Mouse (Mus musculus): ENCODE measurements around the gene H13. TPM values are rescaled to one million over a fixed set of nuclear protein-coding genes. Genes with fewer than 3 reads are reported as not detected.

Gene H13
- total RNA-seq, 2 experiments from 2014 or later: 72.2 to 75.4 TPM

DNA sequence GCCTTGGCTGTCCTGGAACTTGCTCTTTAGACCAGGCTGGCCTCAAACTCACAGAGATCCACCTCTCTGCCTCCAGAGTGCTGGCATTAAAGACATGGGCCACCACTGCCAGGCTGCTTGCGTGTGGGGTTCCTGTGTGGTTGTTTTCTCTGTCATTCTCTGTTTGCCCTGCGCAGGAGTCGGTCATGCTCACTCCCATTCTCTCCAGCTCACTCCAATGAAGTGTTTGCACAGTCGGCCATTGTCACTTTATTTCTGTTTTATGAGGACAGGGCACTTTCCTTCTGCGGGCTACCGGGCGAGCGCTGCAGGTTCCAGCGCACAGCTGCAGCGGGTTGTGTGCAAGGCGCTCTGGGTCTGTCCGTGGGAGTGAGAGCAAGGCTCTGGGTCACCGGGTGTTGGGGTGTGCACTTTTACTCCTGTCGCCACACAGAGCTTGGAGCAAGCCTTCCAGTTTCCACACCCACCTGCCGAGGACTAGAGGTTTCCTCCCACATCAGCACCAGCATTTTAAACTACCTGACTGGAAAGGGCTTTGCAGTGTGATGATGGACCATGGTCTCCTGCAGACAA is 56.0 kb downstream of the H13 start:
- DNase-seq (ENCODE audit: low spot score in 2 of 2): no peak
- intact Hi-C loops (cut with DNase I): no loop called here

DNA sequence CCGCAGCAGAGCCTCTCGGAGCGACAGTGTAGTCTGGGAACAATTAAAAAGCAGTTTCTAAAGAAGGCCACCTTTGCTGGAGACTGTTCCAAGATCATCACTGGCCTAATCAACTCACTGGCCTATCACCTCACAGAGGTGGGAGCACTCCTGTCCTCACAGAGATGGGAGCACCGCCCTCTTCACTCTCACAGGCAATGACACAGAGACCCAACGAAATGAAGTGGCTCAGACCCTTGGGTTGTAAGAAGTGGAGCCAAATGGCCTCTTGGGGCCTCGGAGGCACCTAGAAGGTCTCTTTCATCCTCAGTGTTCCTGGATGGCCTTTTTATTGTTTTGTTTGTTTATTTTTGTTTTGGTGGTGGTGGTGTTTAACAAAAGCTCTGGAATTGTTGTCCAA is 57.0 kb downstream of the H13 start:
- no peak for DNase-seq (ENCODE audit: low spot score in 2 of 2)
- intact Hi-C loops (cut with DNase I): no loop called here

DNA sequence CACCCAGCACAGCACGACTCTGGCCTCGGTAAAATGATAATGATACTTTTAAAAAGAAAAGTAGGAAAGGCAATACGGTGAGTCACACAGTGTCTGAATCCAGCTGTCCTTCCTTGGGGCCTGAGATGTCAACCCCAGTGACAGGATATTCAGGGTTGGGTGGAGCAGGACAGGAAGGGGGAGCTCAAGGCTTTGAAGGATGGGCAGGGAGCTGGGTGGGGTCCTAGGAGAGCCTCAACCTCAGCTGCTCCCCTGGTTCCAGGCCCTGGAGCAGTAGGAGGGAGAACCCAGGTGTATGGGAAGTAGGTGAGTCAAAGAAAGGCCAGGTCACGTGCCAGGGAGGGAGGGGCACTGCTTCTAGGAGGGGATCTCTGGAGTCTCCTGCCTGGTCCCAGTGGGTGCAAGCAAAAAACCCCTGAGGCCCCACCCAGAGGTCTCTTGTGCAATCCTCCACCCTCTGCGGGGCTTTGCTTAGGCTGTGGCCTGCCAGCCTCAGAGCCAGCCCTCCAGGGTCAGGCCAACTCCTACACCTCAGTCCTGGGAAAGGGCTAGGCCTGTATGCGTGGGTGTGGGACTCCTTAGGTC is 57.6 kb downstream of the H13 start:
- DNase-seq (ENCODE audit: low spot score in 2 of 2): no peak
- intact Hi-C loops (cut with DNase I): no loop called here

DNA sequence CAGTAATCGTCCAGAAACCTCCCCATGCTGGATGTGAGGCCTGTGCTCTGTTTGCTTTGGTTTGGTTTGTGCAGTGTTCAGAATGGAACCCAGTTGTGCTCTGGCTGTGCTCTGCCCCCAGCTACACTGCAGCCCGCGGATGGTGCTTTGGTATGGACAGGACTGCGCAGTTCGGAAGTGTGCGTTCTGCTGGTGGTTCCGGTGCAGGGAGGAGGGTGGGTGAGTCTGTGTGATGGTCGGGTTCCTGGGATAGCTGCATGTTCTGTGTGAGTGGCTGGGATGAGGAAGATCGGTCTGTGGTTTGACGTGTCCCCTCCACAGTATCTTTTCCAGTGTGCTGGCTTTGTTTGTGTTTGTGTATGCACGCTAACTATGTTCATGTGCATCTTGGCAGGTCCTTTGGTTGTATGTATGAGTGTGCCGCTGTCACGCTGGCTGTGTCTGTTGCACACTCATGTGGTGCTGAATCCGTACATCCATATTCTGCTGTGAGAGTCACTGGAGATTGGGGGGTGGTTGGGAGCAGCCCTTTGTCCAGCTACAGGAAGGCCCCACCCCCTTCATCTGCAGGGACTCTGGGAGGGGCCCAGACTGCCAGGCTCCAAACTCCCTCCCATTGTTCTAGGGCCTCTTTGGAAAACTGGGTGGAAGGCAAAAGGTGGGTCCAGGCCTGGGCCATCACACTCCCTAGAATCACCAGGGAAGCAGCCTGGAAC is 58.7 kb downstream of the H13 start:
- DNase-seq (ENCODE audit: low spot score in 2 of 2): no peak

DNA sequence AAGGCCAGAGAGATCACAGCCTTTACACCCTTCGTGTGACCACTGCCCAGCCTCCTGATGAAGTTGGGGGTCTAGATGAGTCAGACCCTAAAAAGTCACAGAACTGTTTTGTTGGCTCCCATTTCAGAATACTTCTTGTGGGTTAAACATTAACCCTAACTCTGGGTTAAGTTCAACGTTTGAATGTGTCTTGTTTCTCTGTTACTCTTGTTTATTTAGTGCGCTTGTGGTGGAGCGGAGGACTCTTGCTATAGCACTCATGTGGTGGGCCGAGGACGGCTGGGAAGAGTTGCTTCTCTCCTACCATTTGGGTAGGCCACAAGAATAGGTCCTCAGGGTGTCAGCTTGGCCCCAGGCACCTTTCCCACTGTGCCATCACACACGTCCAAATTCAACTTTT is 59.3 kb downstream of the H13 start:
- intact Hi-C loops (cut with DNase I): no loop called here
- DNase-seq (ENCODE audit: low spot score in 2 of 2): no peak

More for the DNA sequence above, 58.7 kb downstream of the H13 start:
- intact Hi-C loops (cut with DNase I): no loop called here

DNA sequence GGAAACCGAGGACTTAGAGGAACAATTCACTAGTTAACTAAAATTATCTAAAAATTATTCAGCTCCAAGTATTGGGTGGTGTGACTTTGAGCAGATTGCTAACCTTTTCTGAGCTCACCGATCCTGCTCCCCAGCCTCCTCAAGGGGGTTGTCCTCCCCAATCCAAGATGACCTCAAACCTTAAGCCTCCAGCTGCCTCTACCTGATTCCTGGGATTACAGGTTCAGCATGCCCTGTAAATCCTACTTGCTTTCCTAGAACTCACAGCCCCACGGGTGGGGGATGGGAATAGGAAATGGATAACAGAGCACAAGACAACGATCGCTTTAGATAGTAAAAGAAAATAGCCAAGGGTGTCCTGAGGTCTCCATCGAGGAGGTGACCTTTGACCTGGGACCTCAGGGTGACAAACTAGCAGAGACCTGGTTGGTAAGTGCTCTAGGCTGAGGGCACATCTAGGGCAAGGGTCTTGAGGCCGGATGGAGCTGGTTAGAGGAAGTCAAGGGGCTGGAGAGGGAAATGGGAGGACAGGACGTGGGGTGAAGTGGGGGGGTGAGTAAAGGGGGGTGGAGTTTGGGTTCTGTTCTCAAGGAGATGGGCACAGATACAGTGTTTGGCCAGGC is 59.9 kb downstream of the H13 start:
- intact Hi-C loops (cut with DNase I): no loop called here
- DNase-seq (ENCODE audit: low spot score in 2 of 2): no peak

DNA sequence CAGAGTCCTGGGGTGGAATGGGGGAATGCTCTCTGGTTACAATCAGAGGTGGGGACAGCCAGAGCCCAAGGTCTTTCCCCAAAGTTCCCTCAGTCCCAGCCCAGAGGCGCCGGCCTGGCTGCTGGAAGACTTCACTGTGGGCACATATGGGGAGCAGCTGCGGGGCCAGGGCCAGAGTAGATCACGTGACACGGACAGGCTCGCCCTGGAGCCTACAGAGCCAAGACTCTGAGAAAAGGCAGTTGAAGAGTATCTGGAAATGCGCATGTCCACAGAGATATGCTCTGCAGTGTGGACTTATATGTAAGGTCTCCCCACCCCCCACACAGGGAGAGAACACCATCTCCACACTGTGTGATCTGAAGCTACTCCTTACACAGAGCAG is 60.4 kb downstream of the H13 start:
- DNase-seq (ENCODE audit: low spot score in 2 of 2): no peak
- intact Hi-C loops (cut with DNase I): no loop called here

DNA sequence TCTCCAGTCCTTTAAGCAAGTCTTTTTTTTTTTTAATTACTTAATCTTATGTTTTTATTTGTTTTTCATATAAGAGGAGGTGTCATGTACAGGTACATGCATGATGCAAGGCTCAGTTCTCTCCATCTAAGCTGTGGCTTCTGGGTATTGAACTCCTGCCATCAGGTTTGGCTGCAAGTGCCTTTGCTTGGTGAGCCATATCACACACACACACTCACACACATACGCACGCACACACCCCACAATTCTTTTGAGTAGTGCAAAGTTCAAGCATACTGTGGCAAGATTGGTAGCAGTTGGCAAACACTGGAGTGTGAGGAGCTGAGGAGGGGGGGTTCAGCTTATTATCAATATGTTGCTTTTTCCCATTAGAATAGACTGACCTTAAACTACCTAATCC is 63.9 kb downstream of the H13 start:
- intact Hi-C loops (cut with DNase I): no loop called here
- no peak for DNase-seq (ENCODE audit: low spot score in 2 of 2)

DNA sequence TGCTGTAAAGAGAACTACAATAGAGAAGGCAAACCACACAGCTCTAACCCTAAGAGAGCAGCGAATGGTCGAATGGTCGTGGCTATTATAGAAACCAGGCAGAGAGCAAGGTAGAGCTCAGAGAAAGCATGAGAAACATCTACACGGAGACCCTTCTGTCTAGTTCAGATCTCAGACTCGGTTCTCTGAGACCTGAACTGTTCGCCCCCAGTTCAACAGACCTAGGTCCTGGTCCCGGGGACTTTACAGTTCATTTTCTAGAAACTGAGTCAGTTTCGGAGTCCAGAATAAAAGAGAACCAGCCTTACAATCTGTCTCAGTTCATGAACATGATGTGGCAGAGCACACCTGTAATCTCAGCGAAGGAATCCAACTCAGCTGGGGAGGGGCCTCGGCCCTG is 65.2 kb downstream of the H13 start:
- DNase-seq (ENCODE audit: low spot score in 2 of 2): no peak
- intact Hi-C loops (cut with DNase I): no loop called here

DNA sequence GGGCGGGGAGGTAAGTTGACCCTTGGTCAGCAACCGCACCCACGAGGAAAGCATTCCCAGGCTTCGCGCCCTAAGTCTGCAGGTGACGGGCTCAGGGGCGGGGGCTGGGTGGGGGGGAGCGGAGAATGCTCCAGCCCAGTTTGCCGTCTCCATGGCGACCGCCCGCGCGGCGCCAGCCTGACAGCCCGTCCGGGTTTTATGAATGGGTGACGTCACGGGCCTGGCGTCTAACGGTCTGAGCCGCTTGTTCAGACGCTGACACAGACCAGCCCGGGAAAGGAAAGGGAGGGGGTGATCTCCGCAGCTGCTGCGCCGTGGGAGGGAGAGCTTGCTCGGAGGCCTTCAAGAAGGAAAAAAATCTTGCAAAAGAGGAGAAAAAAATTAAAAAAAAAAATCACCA is 65.7 kb downstream of the H13 start:
- DNase-seq (ENCODE audit: low spot score in 2 of 2): peak; percentile 87 to 90
- intact Hi-C loops (cut with DNase I): loop anchor here (5.0 kb wide), 2 partner anchors 38 to 42 kb away; no protein-coding TSS in a partner anchor

DNA sequence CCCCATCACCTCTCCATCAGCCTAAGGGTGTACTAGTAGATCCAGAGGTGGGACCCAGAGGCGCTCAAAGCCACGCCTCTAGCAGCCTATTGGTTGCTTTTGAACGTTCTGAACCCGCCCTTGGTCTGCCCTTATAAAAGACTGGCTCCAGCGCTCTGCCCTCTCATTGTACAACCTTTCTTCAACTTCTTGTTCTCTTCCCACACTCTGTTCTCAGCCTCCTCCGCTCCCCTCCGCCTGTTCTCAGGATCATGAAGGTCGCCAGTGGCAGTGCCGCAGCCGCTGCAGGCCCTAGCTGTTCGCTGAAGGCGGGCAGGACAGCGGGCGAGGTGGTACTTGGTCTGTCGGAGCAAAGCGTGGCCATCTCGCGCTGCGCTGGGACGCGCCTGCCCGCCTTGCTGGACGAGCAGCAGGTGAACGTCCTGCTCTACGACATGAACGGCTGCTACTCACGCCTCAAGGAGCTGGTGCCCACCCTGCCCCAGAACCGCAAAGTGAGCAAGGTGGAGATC is 66.9 kb downstream of the H13 start, which contains the start of gene Id1:
Gene Id1, plus strand, starts transcription at position 162 of the 512 bp plus-strand sequence.
- peak; percentile 39 to 60 for DNase-seq (ENCODE audit: low spot score in 2 of 2)
- intact Hi-C loops (cut with DNase I): loop anchor here (5.0 kb wide), 2 partner anchors 39 to 41 kb away; no protein-coding TSS in a partner anchor

DNA sequence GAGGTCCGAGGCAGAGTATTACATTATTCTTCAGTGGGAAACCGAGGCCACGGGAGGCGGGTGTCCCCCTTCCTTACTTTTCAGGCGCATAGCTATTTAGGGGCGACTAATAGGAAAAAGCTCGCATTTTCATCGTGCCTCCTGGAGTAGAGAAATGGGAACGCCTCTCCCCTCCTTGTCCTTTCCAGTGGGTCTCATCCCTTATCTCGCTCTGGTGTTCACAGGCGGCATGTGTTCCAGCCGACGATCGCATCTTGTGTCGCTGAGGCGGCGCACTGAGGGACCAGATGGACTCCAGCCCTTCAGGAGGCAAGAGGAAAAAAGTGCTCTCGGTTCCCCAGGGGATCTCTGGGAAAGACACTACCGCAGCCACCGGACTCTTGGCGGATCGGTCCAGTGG is 67.5 kb downstream of the H13 start:
- intact Hi-C loops (cut with DNase I): loop anchor here (5.0 kb wide), 2 partner anchors 39 to 41 kb away; no protein-coding TSS in a partner anchor
- DNase-seq (ENCODE audit: low spot score in 2 of 2): peak in 1 of 2 experiments; percentile 17

DNA sequence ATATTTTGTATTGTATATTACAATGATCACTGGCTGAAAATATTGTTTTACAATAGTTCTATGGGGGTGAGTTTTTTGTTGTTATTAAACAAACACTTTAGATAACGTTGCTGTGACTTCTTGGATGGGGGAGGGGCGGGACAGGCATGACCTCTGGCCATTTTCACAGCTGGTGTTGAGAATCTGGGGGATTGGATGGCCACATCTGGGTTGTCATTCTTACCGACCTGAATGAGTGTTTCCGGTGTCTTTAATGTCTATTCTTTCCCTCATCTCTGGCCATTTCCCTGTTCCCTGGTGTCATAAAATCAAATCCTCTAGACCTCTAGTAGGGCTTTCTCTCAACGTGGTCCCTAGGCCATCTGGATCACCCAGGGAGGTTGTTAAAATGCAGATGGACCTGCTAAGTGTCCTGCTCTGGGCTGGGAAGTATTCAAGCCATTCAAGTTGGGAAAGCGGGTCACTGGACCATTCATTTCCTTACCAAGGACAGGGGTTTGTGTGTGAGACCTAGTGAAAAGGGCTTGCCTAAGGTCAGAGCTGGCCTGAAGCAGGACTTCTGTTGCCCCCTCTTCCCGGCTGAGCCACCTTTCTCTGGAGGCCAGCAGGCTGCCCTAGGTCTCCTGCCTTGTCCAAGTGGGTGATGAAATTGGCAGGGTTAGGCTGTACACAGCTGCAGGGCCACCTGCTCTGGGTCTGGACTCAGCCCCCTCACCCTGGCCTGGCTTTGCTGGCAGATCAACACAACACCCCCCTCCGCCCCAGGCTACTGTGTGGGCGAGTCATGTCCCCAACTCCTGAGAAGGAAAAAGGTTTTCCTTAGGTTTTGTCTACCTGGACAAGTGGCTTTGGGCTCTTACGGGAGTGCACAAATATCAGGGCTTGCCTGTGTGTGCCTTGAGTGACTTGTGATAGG is 68.3 kb downstream of the H13 start:
- intact Hi-C loops (cut with DNase I): loop anchor here (5.0 kb wide), 2 partner anchors 40 kb away; no protein-coding TSS in a partner anchor
- DNase-seq (ENCODE audit: low spot score in 2 of 2): no peak

DNA sequence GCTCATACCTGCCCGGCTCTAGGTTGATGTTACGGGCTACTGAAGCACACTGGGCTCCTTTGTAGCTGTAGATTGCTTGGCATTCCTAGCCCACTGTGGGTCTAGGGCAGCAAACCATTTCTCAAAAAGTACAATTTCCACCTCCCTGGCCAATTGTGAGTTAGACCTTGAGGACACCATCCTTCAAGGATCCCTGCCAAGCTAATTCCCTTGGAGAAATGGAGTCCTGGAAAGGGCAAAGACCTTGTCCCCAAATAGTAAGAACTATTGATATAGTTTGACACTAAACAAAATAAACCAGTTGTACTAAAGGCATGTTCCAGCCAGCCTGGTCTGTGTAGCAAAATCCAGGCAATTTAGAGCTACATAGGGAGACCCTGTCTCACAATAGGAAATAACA is 69.1 kb downstream of the H13 start:
- DNase-seq (ENCODE audit: low spot score in 2 of 2): no peak
- intact Hi-C loops (cut with DNase I): loop anchor here (5.0 kb wide), 2 partner anchors 39 to 41 kb away; no protein-coding TSS in a partner anchor

DNA sequence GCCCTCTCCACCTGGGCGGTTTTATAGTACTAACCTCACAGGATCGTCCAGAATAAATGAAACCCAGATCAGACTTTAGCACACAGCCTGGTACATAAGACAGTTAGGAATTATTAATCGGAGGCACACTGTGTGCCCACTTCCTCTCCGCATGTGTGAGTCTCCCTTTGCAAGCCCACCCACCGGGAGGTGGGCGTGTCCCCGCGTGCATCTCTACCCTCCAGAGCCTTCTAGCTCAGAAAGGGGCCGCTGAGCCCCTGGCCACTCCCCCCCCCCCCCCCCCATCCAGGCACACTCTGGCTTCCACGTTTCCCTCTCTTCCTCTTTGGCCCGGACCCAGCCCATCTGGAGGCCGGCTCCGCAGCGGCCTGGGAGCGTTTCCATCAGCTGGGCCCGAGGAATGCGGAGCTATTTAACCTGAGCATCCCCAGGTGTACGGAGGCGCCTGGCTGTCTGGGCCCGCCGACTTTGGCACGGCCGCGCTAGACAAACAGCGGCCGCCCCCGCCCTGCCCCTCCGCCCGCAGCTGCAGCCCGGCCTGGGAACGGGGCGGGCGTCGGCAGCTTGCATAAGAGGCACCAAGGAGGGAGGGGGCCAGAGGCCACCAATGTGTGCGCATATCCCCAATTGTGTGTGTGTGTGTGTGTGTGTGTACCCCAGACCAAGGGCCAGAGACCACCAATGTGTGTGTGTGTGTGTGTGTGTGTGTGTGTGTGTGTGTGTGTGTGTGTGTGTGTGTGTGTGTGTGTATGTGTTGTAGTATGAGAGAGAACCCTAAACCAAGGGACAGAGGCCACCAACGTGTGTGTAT is 70.0 kb downstream of the H13 start:
- intact Hi-C loops (cut with DNase I): loop anchor here (5.0 kb wide), 2 partner anchors 38 to 42 kb away; no protein-coding TSS in a partner anchor
- peak; percentile 20 to 34 for DNase-seq (ENCODE audit: low spot score in 2 of 2)

DNA sequence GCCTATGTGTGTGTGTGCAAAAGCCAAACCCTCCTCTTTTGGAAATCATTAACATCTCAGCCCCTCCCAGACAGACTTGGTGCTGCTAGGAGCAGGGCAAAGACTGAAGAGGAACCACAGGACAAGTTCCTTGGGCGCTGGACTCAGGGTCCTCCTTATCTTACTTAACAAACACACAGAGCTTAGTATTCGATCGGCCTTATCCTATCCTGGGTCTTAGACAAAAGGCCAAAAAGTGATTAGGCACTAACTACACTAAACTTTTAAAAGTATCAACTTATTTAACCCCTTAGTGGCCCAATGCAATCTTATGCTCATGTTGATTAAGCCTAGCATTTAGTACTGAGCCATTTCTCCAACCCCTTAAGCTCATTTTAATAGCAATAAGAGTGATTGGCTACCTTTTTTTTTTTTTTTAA is 70.6 kb downstream of the H13 start:
- intact Hi-C loops (cut with DNase I): loop anchor here (5.0 kb wide), 2 partner anchors 37 to 43 kb away; no protein-coding TSS in a partner anchor
- DNase-seq (ENCODE audit: low spot score in 2 of 2): no peak

DNA sequence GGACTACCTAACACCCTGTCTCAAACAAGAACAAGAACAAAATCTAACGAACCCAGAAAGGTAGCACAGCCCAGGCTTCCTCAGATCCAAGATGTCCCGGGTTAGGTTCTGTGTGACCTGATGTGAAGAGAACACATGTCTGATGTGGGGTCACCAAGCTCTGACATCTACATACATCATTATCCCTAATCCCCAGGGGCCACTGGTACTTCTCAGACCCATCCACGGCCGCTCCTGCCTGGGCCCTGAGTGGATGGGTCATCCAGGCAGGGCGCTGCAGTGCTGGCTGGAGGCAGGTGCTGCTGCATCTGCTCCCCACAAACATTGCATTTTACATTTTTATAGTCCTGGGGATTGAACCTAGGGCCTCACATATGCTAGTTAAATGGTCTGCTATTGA is 71.2 kb downstream of the H13 start:
- intact Hi-C loops (cut with DNase I): no loop called here
- DNase-seq (ENCODE audit: low spot score in 2 of 2): no peak

All from left cerebral cortex, postnatal 36 days (tissue).